Mouse (Mus musculus): ENCODE data around the gene Nufip2. TPM values are rescaled to one million over a fixed set of nuclear protein-coding genes. Genes with fewer than 3 reads are reported as not detected.
"Not testable (repeated sequence)": the region's sequence is repeated elsewhere in the genome, so short reads cannot be mapped to it uniquely, and the experiment has no call there.

Gene Nufip2
- polyA plus RNA-seq, 1 experiment from 2014 or later = 3.9 TPM

GRCm38 (mm10) chr11:77721389-77721788 is 35.4 kb downstream of the Nufip2 start:
- no peak overlapping the region for H3K4me2 ChIP-seq (replicated peaks)
- no peak for ATAC-seq (replicated peaks)
- no peak overlapping the region for H3K4me3 ChIP-seq
- no peaks in the 10 kb centered on the region for H3K27me3 ChIP-seq
- no peak overlapping the region for H3K27ac ChIP-seq (replicated peaks)
- H3K9ac ChIP-seq (replicated peaks) = no peak overlapping the region
- WGBS = 95% methylated on average over 4 of the region's 4 CpGs
- H3K36me3 ChIP-seq = no peaks in the 10 kb centered on the region
- H3K4me1 ChIP-seq = no peaks in the 10 kb centered on the region
- H3K9me3 ChIP-seq = no peaks in the 10 kb centered on the region

- H3K36me3 ChIP-seq = no peaks in the 10 kb centered on the region
- no peak overlapping the region for H3K27ac ChIP-seq (replicated peaks)
- WGBS = 71% methylated on average over 7 of the region's 7 CpGs
- H3K9me3 ChIP-seq = no peaks in the 10 kb centered on the region
- no peak overlapping the region for H3K4me2 ChIP-seq (replicated peaks)
- ATAC-seq (replicated peaks) = no peak
- H3K27me3 ChIP-seq = no peaks in the 10 kb centered on the region
- H3K4me1 ChIP-seq = no peaks in the 10 kb centered on the region
- H3K4me3 ChIP-seq = no peak overlapping the region
- H3K9ac ChIP-seq (replicated peaks) = no peak overlapping the region
These were observed 38.8 kb downstream of the Nufip2 start for GRCm38 (mm10) chr11:77724766-77725165.

- no peak within 1 kb of the TSS for H3K4me2 ChIP-seq (replicated peaks)
- WGBS = 36% methylated on average over 7 of the region's 7 CpGs
- H3K36me3 ChIP-seq = no peaks in the 10 kb centered on the region
- no peaks in the 10 kb centered on the region for H3K9me3 ChIP-seq
- no peak within 1 kb of the TSS for H3K4me3 ChIP-seq
- H3K9ac ChIP-seq (replicated peaks) = no peak within 1 kb of the TSS
- H3K27me3 ChIP-seq = no peaks in the 10 kb centered on the region
- H3K4me1 ChIP-seq = no peaks in the 10 kb centered on the region
- ATAC-seq (replicated peaks) = no peak
- no peak within 1 kb of the TSS for H3K27ac ChIP-seq (replicated peaks)
These were observed 39.2 kb downstream of the Nufip2 start, which contains the start of gene Cryba1 for GRCm38 (mm10) chr11:77725183-77725582. Gene Cryba1 (minus strand): TSS chr11:77725283.

- WGBS = 59% methylated on average over 2 of the region's 2 CpGs
- H3K4me2 ChIP-seq (replicated peaks) = no peak overlapping the region
- no peaks in the 10 kb centered on the region for H3K27me3 ChIP-seq
- H3K27ac ChIP-seq (replicated peaks) = no peak overlapping the region
- no peak overlapping the region for H3K9ac ChIP-seq (replicated peaks)
- no peaks in the 10 kb centered on the region for H3K36me3 ChIP-seq
- no peak overlapping the region for H3K4me3 ChIP-seq
- H3K9me3 ChIP-seq = no peaks in the 10 kb centered on the region
- no peak for ATAC-seq (replicated peaks)
- no peaks in the 10 kb centered on the region for H3K4me1 ChIP-seq
These were observed 42.6 kb downstream of the Nufip2 start for GRCm38 (mm10) chr11:77728587-77728986.

GRCm38 (mm10) chr11:77737289-77737688 is 51.3 kb downstream of the Nufip2 start:
- Histone ChIP-seq H3K4me1 (no peaks in the 10 kb centered on the region), H3K9ac (replicated peaks) (no peak overlapping the region), H3K4me2 (replicated peaks) (no peak overlapping the region), H3K27me3 (no peaks in the 10 kb centered on the region), H3K4me3 (no peak overlapping the region), H3K36me3 (no peaks in the 10 kb centered on the region), H3K27ac (replicated peaks) (no peak overlapping the region), H3K9me3 (no peaks in the 10 kb centered on the region)
- no peak for ATAC-seq (replicated peaks)
- WGBS = 2% methylated on average over 6 of the region's 6 CpGs

- Histone ChIP-seq H3K36me3 (no peaks in the 10 kb centered on the region), H3K27ac (replicated peaks) (no peak overlapping the region), H3K9ac (replicated peaks) (no peak overlapping the region), H3K9me3 (no peaks in the 10 kb centered on the region), H3K4me3 (no peak overlapping the region), H3K27me3 (no peaks in the 10 kb centered on the region), H3K4me1 (no peaks in the 10 kb centered on the region), H3K4me2 (replicated peaks) (no peak overlapping the region)
- WGBS = 49% methylated on average over 7 of the region's 7 CpGs
- no peak for ATAC-seq (replicated peaks)
These were observed 52.6 kb downstream of the Nufip2 start for GRCm38 (mm10) chr11:77738555-77738954.

GRCm38 (mm10) chr11:77743966-77744365 is 58.0 kb downstream of the Nufip2 start:
- no peak overlapping the region for H3K9ac ChIP-seq (replicated peaks)
- H3K36me3 ChIP-seq = no peaks in the 10 kb centered on the region
- H3K27me3 ChIP-seq = no peaks in the 10 kb centered on the region
- H3K4me3 ChIP-seq = no peak overlapping the region
- no peak for ATAC-seq (replicated peaks)
- H3K4me2 ChIP-seq (replicated peaks) = no peak overlapping the region
- no peaks in the 10 kb centered on the region for H3K9me3 ChIP-seq
- no peaks in the 10 kb centered on the region for H3K4me1 ChIP-seq
- 38% methylated on average over 6 of the region's 6 CpGs for WGBS
- no peak overlapping the region for H3K27ac ChIP-seq (replicated peaks)

GRCm38 (mm10) chr11:77746652-77747051 is 60.7 kb downstream of the Nufip2 start:
- Histone ChIP-seq H3K9me3 (no peaks in the 10 kb centered on the region), H3K27me3 (no peaks in the 10 kb centered on the region), H3K4me1 (no peaks in the 10 kb centered on the region), H3K36me3 (no peaks in the 10 kb centered on the region), H3K27ac (replicated peaks) (no peak overlapping the region), H3K4me2 (replicated peaks) (no peak overlapping the region), H3K4me3 (no peak overlapping the region), H3K9ac (replicated peaks) (no peak overlapping the region)
- ATAC-seq (replicated peaks) = no peak
- 91% methylated on average over 4 of the region's 4 CpGs for WGBS

GRCm38 (mm10) chr11:77747103-77747502 is 61.1 kb downstream of the Nufip2 start:
- H3K4me1 ChIP-seq; H3K9ac ChIP-seq (replicated peaks); H3K27ac ChIP-seq (replicated peaks); H3K9me3 ChIP-seq; H3K4me2 ChIP-seq (replicated peaks); H3K36me3 ChIP-seq; ATAC-seq (replicated peaks); H3K4me3 ChIP-seq; H3K27me3 ChIP-seq: not testable (repeated sequence)
- 97% methylated on average over 13 of the region's 15 CpGs for WGBS

GRCm38 (mm10) chr11:77748996-77749395 is 63.0 kb downstream of the Nufip2 start:
- no peak overlapping the region for H3K4me2 ChIP-seq (replicated peaks)
- no peaks in the 10 kb centered on the region for H3K27me3 ChIP-seq
- 69% methylated on average over 5 of the region's 5 CpGs for WGBS
- H3K9ac ChIP-seq (replicated peaks) = no peak overlapping the region
- H3K36me3 ChIP-seq = no peaks in the 10 kb centered on the region
- H3K4me3 ChIP-seq = no peak overlapping the region
- no peak for ATAC-seq (replicated peaks)
- no peaks in the 10 kb centered on the region for H3K4me1 ChIP-seq
- H3K27ac ChIP-seq (replicated peaks) = no peak overlapping the region
- no peaks in the 10 kb centered on the region for H3K9me3 ChIP-seq

GRCm38 (mm10) chr11:77752525-77752924 is 66.6 kb downstream of the Nufip2 start:
- Histone ChIP-seq H3K4me3 (no peak overlapping the region), H3K27me3 (no peaks in the 10 kb centered on the region), H3K4me1 (no peaks in the 10 kb centered on the region), H3K36me3 (no peaks in the 10 kb centered on the region), H3K4me2 (replicated peaks) (no peak overlapping the region), H3K9ac (replicated peaks) (no peak overlapping the region), H3K9me3 (no peaks in the 10 kb centered on the region), H3K27ac (replicated peaks) (no peak overlapping the region)
- no peak for ATAC-seq (replicated peaks)
- 83% methylated on average over 5 of the region's 5 CpGs for WGBS

GRCm38 (mm10) chr11:77753469-77753868 is 67.5 kb downstream of the Nufip2 start:
- Histone ChIP-seq H3K9ac (replicated peaks) (no peak overlapping the region), H3K4me2 (replicated peaks) (no peak overlapping the region), H3K36me3 (no peaks in the 10 kb centered on the region), H3K27ac (replicated peaks) (no peak overlapping the region), H3K27me3 (no peaks in the 10 kb centered on the region), H3K4me3 (no peak overlapping the region), H3K9me3 (no peaks in the 10 kb centered on the region), H3K4me1 (no peaks in the 10 kb centered on the region)
- no peak for ATAC-seq (replicated peaks)
- WGBS = 68% methylated on average over 3 of the region's 3 CpGs

GRCm38 (mm10) chr11:77760031-77760430 is 74.1 kb downstream of the Nufip2 start:
- no peaks in the 10 kb centered on the region for H3K9me3 ChIP-seq
- 88% methylated on average over 4 of the region's 4 CpGs for WGBS
- ATAC-seq (replicated peaks) = no peak
- H3K27ac ChIP-seq (replicated peaks) = no peak overlapping the region
- H3K4me1 ChIP-seq = peaks cover 17% of the 10 kb centered on the region
- no peak overlapping the region for H3K4me2 ChIP-seq (replicated peaks)
- no peak overlapping the region for H3K9ac ChIP-seq (replicated peaks)
- H3K27me3 ChIP-seq = no peaks in the 10 kb centered on the region
- no peak overlapping the region for H3K4me3 ChIP-seq
- no peaks in the 10 kb centered on the region for H3K36me3 ChIP-seq
